Mouse (Mus musculus) ES-CJ7 (cell line): ENCODE data around the gene Nxn.

Experiments
- DNase-seq: peaks from one replicate; pipeline ENCODE4 v3.0.0; 2011; ENCODE audit warnings: low read depth, low spot score

Gene Nxn

DNA sequence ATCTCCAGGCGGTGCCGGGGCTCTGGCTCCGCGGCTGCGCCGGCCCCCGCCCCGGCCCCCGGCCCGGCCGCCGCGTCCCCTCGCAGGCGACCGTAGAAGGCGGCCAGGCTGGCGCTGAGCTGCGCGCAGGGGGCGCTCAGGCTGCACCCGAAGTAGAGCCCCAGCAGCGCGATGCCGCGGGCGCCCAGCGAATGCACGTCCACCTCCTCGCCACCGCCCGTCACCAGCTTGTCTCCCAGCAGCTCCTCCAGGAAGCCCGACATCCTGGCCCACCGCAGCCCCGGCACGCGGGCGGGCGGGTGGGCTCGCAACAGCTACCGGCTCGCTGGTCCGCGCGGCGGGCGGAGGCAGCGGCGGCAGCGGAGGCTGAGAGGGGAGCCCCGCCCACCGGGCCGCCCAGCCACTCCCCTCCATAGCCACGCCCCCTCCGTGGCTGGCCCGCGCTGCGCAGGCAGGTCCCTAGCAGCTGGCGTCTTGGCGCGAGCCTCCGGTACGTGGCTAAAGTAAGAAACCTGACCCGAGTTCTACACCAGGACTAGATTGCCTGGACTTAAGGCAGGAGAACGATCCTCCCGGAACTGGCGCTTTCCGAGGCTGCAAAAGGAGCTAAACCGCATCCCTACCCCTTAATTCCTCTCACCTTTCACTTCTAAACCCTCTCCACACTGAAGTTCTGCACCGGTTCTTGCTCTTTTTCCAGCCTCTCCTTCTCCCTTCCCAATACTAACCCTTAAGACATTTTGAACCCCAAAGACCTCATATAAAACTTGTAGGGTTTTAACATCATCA lies at the start of gene Nxn:
Gene Nxn (minus strand): TSS at position 343 of the 789 bp plus-strand sequence.
- DNase-seq, result peak; percentile 88

GRCm38 (mm10) chr11:76446251-76446650 lies 47.3 kb upstream of the Nxn start:
- DNase-seq, result peak; percentile 56

DNA sequence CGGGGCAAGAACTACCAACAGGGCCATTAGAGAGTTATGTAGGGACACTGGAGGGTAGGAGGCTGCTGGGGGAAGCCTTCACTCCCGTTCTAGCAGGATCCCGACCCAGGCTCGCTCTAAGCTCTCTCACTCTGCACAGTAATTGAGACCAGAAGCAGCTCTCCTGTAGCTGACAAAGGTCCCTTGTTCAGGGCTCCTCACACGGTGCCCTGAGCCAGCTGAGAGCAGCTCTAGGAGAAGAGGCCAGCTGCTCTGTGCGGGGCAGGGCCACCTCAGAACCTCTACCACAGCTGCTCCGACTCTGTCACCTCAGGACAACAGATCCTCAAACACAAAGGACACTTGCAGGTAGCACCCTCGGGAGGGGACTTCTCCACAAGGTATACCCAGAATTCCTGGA lies 46.5 kb upstream of the Nxn start:
- no peak for DNase-seq

DNA sequence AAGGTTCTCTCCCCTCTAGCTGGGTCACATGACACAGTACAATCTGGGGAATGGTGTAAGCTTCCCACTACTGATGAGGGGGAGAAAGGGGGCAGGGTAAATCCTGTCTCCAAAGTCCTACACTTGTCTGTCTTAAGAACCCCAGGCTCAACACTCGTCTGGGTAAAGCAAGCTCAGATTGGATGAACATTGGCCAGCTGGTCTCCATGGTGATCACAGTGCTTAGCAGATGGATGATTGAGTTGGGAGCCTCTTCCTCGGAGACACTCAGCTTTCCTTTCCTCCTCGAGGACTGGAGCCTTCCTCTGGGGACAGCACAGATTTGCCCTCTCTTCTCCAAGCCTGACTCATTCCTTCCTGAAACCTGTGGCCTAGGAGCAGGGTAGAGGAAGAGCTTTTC lies 40.7 kb upstream of the Nxn start:
- DNase-seq, result no peak

DNA sequence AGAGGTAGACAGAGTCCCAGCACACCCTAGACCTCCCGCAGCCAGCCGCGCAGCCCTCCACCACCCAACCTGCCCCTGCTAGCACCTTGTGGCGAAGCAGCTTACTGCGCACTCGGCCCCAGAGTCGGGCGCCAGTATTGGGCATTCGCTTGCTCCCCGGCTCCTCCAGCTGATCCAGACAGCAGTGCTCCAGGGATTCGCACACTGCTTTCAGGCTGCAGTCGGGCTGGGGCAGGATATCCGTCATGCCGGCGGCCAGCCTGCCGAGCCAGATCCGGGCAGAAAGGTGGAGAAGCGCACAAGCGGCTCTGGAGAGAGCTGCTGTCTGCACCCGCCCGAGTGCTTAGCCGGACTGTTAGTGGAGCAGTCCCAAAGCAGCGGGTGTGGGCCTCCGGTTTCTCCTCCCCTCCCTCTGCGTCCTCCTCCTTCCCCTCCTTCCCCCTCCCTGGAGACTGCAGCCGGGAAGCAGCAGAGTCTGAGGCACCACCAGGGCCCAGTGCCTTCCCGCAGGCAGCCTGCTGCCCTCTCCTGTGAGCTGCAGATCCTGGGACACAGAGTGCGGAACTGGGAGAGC lies 38.0 kb upstream of the Nxn start:
- peak; percentile 65 for DNase-seq

- DNase-seq, result no peak
Measured at GRCm38 (mm10) chr11:76436009-76436408, 37.1 kb upstream of the Nxn start.

- DNase-seq, result no peak
Measured at GRCm38 (mm10) chr11:76429966-76430631, 31.2 kb upstream of the Nxn start.

- DNase-seq, result no peak
Measured at GRCm38 (mm10) chr11:76429556-76429955, 30.6 kb upstream of the Nxn start.

DNA sequence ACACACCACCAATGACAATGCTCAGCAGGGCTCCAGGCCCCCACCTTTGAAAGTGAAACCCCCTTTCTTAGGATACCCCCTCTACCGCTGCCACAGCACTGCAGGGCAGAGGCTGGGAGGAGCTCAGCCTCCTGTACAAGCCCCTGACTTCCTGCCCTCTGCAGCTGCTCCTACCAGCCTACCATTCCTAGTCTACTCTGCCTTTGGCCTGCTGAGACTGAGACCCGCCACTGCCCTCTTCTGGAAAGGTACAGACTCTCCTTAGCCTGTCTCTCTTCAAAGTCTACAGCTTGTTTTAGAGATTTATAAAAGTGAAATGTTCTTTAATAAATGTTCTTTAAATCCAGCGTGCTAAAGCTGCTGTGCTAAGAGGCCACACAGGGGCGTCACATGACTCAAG lies 30.1 kb upstream of the Nxn start:
- DNase-seq, result peak; percentile 39

DNA sequence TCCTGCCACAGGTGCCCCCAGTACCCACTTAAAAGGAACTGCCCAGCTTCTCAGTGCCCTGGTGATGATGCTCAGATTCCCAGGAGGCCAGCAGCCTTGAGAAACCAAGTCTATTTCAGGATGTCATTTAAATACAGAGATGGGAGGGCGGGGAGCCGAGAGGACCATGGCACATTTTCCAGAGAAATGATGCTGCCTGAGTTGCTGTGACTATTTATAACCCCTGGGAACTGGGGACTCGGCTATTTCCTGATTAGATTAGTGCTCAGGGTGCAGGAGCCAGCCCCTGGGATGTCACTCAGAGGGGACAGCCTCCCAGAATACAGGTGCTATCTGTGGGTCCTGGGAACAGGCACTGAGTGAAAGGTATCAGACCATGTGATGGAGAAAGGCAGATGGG lies 28.8 kb upstream of the Nxn start:
- DNase-seq, result no peak

GRCm38 (mm10) chr11:76425749-76426148 lies 26.8 kb upstream of the Nxn start:
- DNase-seq, result no peak

DNA sequence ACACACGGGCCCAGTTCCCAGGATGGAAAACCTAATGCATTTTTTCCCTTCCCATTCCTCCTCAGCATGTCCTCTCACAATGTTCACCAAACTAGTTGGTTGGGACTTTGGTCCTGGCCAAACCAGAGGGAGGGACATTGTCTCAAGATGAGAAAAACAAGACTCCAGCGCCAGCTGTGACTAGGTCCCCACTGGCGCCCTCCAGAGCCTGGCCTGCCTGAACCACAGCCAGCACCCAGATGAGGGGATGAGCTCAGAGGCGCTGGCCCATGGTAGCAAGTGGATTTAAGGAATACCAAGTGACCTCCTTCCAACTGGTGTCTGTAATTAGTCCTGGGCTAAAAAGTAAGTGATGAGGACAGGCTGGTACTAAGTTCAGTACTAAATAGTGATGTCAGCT lies 22.0 kb upstream of the Nxn start:
- DNase-seq, result no peak

- no peak for DNase-seq
Measured at GRCm38 (mm10) chr11:76419179-76419578, 20.2 kb upstream of the Nxn start.

GRCm38 (mm10) chr11:76418423-76418822 lies 19.5 kb upstream of the Nxn start:
- no peak for DNase-seq

DNA sequence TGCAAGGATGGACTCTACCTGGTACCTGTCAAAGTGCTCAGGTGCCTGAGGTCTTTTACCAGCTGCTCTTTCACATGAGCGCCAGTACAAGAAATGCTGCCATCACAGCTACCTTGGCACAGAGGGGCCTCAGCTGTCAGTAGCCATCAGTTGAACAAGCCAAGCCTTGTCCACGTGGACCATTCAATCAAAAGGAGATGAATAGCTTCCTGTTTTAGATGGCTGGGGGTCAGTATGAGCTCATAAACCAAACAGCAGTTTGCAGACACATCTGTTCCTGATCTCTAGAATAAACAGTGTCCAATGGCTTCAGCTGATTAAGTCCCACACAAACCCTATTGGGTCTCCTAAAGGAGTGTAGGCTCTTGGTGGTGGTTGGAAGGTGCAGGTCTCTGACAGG lies 17.0 kb upstream of the Nxn start:
- DNase-seq, result no peak

- DNase-seq, result no peak
Measured at GRCm38 (mm10) chr11:76415001-76415400, 16.1 kb upstream of the Nxn start.

- DNase-seq, result no peak
Measured at GRCm38 (mm10) chr11:76413202-76413601, 14.3 kb upstream of the Nxn start.

DNA sequence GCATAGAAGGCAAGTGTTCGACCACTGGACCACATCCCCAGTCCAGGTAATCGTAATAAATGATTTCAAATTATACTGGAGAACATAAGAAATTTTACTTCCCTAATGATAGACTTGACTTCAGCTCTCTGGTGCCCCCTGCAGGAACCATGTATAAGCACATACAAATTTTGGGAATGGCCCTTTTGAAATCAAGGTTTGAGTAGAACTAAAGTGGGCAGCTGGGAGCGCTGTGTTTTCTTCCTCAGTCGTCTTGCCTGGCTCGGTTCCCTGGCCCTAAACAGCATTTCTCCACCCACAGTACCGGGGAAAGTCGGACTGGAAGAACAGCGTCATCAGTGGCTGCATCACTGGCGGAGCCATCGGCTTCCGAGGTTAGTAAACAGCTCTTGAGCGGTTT lies 11.9 kb upstream of the Nxn start:
- peak; percentile 77 for DNase-seq

DNA sequence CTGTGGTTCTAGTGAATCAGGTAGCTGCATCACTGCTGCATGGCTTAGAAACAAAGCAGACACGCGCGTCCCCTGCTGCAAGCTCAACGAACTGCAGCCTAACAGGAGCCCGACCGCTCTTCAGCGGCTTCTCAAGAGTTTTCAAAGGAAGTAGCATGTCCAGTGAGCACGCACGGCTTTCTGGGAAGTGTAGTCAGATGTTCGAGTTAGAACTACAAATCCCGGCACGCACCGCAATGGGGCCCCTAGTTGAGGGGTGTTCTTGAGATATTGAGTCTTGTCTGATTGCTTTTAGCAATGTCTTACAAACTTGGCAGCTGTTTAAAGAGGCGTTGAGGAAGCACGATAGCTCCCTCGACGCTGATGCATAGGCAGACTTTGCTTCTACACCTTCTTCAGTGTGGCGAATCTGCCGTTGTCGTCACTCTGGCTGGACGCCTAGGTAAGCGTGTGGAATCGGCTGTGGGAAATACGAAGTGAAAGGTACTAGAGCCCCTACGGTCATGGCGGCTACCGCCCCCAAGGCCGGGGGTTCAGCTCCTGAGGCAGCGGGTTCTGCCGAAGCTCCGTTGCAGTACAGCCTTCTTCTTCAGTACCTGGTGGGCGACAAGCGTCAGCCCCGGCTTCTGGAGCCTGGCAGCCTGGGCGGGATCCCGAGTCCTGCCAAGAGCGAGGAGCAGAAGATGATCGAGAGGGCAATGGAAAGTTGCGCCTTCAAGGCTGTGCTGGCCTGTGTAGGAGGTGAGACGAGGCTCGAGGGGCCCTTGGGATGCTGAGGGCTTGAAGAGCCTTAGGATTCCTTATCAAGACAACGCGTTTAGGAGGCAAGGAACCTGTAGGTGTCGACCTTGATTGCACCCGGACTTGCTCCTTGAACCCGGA lies 8.0 kb upstream of the Nxn start, which contains the start of gene Timm22:
Gene Timm22 (plus strand): TSS at position 251 of the 882 bp plus-strand sequence.
- DNase-seq, result peak; percentile 99

DNA sequence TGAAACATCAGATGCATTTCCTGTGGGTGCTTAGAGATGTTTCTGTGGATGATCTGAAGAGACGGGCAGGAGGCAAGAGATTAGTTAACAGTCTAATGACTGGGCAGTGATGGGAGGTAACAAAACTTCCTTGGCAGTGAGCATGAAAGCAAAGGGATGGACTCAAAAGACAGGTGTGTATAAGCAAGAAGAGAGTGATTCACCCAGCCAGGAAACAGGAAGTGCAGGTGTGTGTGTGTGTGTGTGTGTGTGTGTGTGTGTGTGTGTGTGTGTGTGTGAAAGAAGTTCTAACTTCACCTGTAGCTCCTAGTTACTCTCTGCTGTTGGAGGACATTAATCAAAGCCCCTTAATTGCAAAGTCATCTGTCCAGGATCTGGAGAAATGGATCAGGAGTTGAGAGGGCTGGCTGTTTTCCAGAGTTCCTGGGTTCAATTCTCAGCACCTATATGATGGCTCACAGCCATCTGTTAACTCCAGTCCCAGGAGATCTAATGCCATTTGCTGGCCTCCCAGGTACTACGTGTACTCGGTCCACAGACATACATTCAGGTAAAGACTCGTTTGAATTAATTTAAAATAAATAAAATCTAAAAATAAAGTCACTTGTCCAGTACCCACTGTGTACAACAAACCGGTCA lies 6.8 kb upstream of the Nxn start:
- DNase-seq, result no peak

GRCm38 (mm10) chr11:76405113-76405512 lies 6.2 kb upstream of the Nxn start:
- no peak for DNase-seq
